Mouse (Mus musculus): ENCODE data around the gene Ablim2.

DNA sequence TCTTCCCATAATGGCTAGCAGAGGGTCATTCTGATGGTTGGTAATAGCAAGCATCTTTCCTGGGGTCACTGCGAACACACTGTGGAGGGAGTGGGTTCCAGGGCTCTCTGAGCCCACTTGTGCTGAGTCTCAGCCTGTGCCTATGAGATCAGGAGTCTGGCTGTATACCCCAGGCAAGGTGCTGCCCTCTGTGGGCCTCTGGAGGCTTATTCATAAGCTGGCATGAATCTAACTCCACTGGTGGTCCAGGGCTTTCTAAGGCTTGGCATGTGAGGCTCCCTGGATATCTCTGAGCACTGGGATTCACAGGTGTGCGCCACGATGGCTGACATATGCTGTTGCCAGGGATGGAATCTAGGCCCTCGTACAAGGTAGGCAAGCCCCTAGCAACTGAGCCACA lies 76.2 kb downstream of the Ablim2 start:
- TF ChIP-seq CTCF (IDR thresholded peaks at IDR 0.05; ENCODE audit: low read depth) (no peak), EP300 (IDR thresholded peaks at IDR 0.05; ENCODE audit: low read depth) (no peak)

Measured in liver, embryonic 14.5 days (tissue).